Mouse (Mus musculus) megakaryocyte-erythroid progenitor cell, adult 5-6 weeks (primary cell): ENCODE data around the gene Cdh12. TPM values are rescaled to one million over a fixed set of nuclear protein-coding genes. Genes with fewer than 3 reads are reported as not detected.

Source experiments
- ATAC-seq: replicated peaks from 2 replicates; pipeline ENCODE4 v1.8.0; 2016; ENCODE audit warnings: mild to moderate bottlenecking, inconsistent platforms; ENCODE audit not compliant: severe bottlenecking, poor library complexity, low FRiP score, low TSS enrichment
- total RNA-seq, 2 experiments: library from RNA; stranded (forward) in 1 of 2; stranded (reverse) in 1 of 2; fragments of 200-1000, 215-1000 nt in 1 of 2; fragments of >200 nt in 1 of 2; fragmentation: Nextera tagmentation in 1 of 2; gene quantifications; 2 replicates each; pipeline ENCODE4 v1.2.3; 2014 to 2017

The Cdh12 gene
- total RNA-seq, 2 experiments from 2014 or later = not detected

- ATAC-seq = no peak
Observed at GRCm38 (mm10) chr15:21604510-21604909, 1155.4 kb downstream of the Cdh12 start.

Other genes with a start within 250 kb of the Cdh12 start
- not detected in 2 replicates for gene Acot10, start 217.5 kb downstream of the Cdh12 start, total RNA-seq (2014; fragmentation: Nextera tagmentation)
- not detected in 2 replicates for gene Acot10, start 217.5 kb downstream of the Cdh12 start, total RNA-seq (2017)